Mouse (Mus musculus): ENCODE measurements around the gene Gm20388.
"Not testable (repeated sequence)": the region's sequence is repeated elsewhere in the genome, so short reads cannot be mapped to it uniquely, and the experiment has no call there.

The Gm20388 gene

GRCm38 (mm10) chr8:122567361-122568108 lies 2656.9 kb downstream of the Gm20388 start, which contains the start of gene Cdt1:
Cdt1 (plus strand) TSS chr8:122568015.
- DNase-seq (ENCODE audit: low spot score in 2 of 2): peak; percentile 90 to 92

- no peak for DNase-seq (ENCODE audit: low spot score in 2 of 2)
These were observed 2657.5 kb downstream of the Gm20388 start for GRCm38 (mm10) chr8:122568109-122568504.

- no peak for DNase-seq (ENCODE audit: low spot score in 2 of 2)
These were observed 2658.3 kb downstream of the Gm20388 start for GRCm38 (mm10) chr8:122568881-122569309.

GRCm38 (mm10) chr8:122569329-122569728 lies 2658.7 kb downstream of the Gm20388 start:
- no peak for DNase-seq (ENCODE audit: low spot score in 2 of 2)

GRCm38 (mm10) chr8:122569996-122570395 lies 2659.4 kb downstream of the Gm20388 start:
- no peak for DNase-seq (ENCODE audit: low spot score in 2 of 2)

GRCm38 (mm10) chr8:122571153-122571552 lies 2660.5 kb downstream of the Gm20388 start:
- no peak for DNase-seq (ENCODE audit: low spot score in 2 of 2)

- DNase-seq (ENCODE audit: low spot score in 2 of 2): no peak
These were observed 2661.2 kb downstream of the Gm20388 start for GRCm38 (mm10) chr8:122571750-122572267.

- DNase-seq (ENCODE audit: low spot score in 2 of 2): no peak
These were observed 2662.1 kb downstream of the Gm20388 start for GRCm38 (mm10) chr8:122572751-122573150.

GRCm38 (mm10) chr8:122573176-122573575 lies 2662.5 kb downstream of the Gm20388 start:
- DNase-seq (ENCODE audit: low spot score in 2 of 2): not testable (repeated sequence)

GRCm38 (mm10) chr8:122573577-122573976 lies 2662.9 kb downstream of the Gm20388 start:
- DNase-seq (ENCODE audit: low spot score in 2 of 2): no peak

- DNase-seq (ENCODE audit: low spot score in 2 of 2): no peak
These were observed 2663.6 kb downstream of the Gm20388 start for GRCm38 (mm10) chr8:122574264-122574663.

- DNase-seq (ENCODE audit: low spot score in 2 of 2): no peak
These were observed 2664.1 kb downstream of the Gm20388 start for GRCm38 (mm10) chr8:122574667-122575251.

GRCm38 (mm10) chr8:122575286-122575685 lies 2664.6 kb downstream of the Gm20388 start:
- no peak for DNase-seq (ENCODE audit: low spot score in 2 of 2)

- no peak for DNase-seq (ENCODE audit: low spot score in 2 of 2)
These were observed 2665.3 kb downstream of the Gm20388 start for GRCm38 (mm10) chr8:122575735-122576647.

- DNase-seq (ENCODE audit: low spot score in 2 of 2): peak; percentile 93 to 95
These were observed 2666.0 kb downstream of the Gm20388 start, which contains the start of gene Aprt for GRCm38 (mm10) chr8:122576648-122577022. Aprt (minus strand) TSS chr8:122576909.

- no peak for DNase-seq (ENCODE audit: low spot score in 2 of 2)
These were observed 2666.5 kb downstream of the Gm20388 start for GRCm38 (mm10) chr8:122577116-122577515.

GRCm38 (mm10) chr8:122579196-122579595 lies 2668.6 kb downstream of the Gm20388 start:
- no peak for DNase-seq (ENCODE audit: low spot score in 2 of 2)

GRCm38 (mm10) chr8:122580926-122581325 lies 2670.3 kb downstream of the Gm20388 start:
- no peak for DNase-seq (ENCODE audit: low spot score in 2 of 2)

- DNase-seq (ENCODE audit: low spot score in 2 of 2): no peak
These were observed 2674.3 kb downstream of the Gm20388 start for GRCm38 (mm10) chr8:122584981-122585380.

- no peak for DNase-seq (ENCODE audit: low spot score in 2 of 2)
These were observed 2674.8 kb downstream of the Gm20388 start for GRCm38 (mm10) chr8:122585411-122585891.

GRCm38 (mm10) chr8:122586171-122586570 lies 2675.5 kb downstream of the Gm20388 start:
- DNase-seq (ENCODE audit: low spot score in 2 of 2): no peak

GRCm38 (mm10) chr8:122586749-122587148 lies 2676.1 kb downstream of the Gm20388 start:
- DNase-seq (ENCODE audit: low spot score in 2 of 2): no peak

All from right cerebral cortex, postnatal 36 days (tissue).